Mouse (Mus musculus): ENCODE results near the gene Slc9a1.

- TF ChIP-seq CTCF (IDR thresholded peaks at IDR 0.05; ENCODE audit: low read depth, low read length) (peak; percentile 72), GATA1 (IDR thresholded peaks at IDR 0.05; ENCODE audit: borderline replicate concordance, low read length) (no peak), TAL1 (conservative IDR thresholded peaks at IDR 0.05; ENCODE audit: low read depth, low read length) (no peak)
These were observed at the start of gene Slc9a1 for GRCm38 (mm10) chr4:133369553-133370297.

All from G1E (cell line).